Mouse (Mus musculus): ENCODE data around the gene Pld3. TPM values are rescaled to one million over a fixed set of nuclear protein-coding genes. Genes with fewer than 3 reads are reported as not detected.

Gene Pld3
- polyA plus RNA-seq, 1 experiment = 142 TPM

DNA sequence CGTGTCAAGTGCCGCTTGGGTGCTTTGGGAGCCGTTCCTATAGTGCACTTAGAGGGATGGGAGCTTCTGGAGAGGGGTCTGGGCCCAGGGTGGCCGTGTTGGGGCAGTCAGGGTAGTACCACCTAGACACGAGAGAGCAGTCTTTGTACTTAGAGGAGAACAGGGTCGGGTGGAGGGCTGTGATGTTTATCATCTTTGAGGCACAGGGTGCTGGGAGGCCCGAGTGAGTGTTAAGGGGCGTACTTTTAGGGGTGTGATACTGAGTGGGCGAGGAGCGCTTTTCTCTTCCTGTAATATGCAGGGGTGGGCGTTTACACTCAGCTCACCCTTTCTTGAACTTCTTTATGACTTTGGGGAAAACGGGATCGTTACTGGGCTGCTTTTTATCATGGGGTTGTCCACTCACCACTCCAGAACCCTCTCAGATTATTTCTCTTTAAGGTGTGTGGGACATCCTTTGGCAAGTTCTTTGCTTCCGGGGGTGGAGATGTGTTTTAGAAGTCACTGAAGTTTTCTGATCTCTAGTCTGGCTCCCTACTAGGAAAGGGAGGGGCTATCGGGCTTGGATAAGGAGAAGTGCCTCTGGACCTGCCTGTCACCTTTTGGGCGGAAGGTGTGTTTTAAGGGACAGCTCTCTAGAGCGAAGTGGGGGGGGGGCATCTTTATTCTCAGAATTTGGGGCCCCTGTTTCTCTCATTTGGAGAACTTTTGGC, 39.4 kb upstream of the Pld3 start:
- peak overlapping the region; percentile 95 for H3K27ac ChIP-seq (ENCODE audit: insufficient read depth, low read depth, low read length)

DNA sequence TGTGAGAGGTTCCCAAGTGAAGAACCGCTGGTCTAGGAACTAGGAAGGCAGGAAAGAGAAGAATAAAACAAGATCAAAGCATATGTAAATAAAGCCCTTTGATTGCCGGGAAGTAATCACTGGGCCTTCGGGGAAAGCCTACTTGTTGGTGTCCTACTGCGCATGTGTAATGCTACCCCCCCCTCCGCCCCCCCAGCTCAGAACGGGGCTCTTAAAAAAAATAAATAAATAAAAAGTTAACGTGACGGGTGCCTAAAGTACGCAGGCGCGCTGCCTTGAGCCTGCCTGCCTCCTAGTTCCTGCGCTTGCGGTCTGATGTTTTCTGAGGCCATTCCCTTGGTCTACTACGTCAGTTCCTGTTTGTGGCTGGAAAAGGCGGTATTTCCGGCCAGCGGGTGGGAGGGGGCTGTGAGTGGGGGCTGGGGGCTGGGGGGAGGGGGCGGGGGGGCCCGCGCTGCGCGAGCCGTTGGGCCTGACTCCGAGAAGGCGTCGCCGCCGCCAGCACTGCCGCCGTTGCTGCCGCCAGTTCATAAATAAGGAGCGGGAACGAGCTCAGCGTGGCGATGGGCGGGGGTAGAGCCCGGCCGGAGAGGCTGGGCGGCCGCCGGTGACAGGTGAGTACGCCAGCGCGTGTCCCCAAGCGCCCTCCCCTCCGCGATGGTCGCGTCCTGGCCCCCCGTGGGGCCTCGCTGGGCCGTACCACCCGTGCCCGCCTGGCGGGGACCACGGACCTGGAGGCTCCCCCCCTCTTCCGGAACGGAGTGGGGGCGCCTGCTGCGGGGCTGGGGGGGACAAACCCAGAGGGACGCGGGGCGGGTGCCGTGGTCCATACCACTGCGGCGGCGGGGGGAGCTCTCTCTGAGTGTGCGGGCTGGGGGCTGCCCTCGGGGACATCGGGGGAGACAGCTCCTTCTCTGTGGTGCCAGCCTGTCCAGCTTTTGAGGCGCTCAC, 38.5 kb upstream of the Pld3 start, which contains the start of gene Akt2:
Gene Akt2, plus strand, starts transcription at position 287 of the 951 bp plus-strand sequence.
- H3K4me1 ChIP-seq (ENCODE audit: control insufficient read depth, insufficient read depth, low read length) = peaks cover 8% of the 10 kb centered on the region; the same call in 1 of the 2 replicates
- H3K4me3 ChIP-seq (ENCODE audit: insufficient read depth, low read depth, low read length) = peak within 1 kb of the TSS; percentile 91
- peak within 1 kb of the TSS; percentile 95 for H3K27ac ChIP-seq (ENCODE audit: insufficient read depth, low read depth, low read length)
- peak; percentile 98 for DNase-seq
- H3K27me3 ChIP-seq (replicated peaks; ENCODE audit: control insufficient read depth, insufficient read depth, low read length) = no peaks in the 10 kb centered on the region
- TF ChIP-seq POLR2A (IDR thresholded peaks at IDR 0.05; ENCODE audit: low read depth, low read length) (no peak), CTCF (conservative IDR thresholded peaks at IDR 0.05; ENCODE audit: insufficient read depth, insufficient read length, low read depth, low read length) (no peak)
- WGBS = under 1% methylated on average over 69 of the region's 71 CpGs
- H3K36me3 ChIP-seq (ENCODE audit: control insufficient read depth, insufficient read depth, low read length) = no peaks in the 10 kb centered on the region

More for the DNA sequence above, 39.4 kb upstream of the Pld3 start:
- 2% methylated on average over 17 of the region's 17 CpGs for WGBS
- no peak for TF ChIP-seq POLR2A (IDR thresholded peaks at IDR 0.05; ENCODE audit: low read depth, low read length)
- no peak for TF ChIP-seq CTCF (conservative IDR thresholded peaks at IDR 0.05; ENCODE audit: insufficient read depth, insufficient read length, low read depth, low read length)
- Histone ChIP-seq H3K27me3 (replicated peaks; ENCODE audit: control insufficient read depth, insufficient read depth, low read length) (no peaks in the 10 kb centered on the region), H3K4me3 (ENCODE audit: insufficient read depth, low read depth, low read length) (peak overlapping the region; percentile 91), H3K36me3 (ENCODE audit: control insufficient read depth, insufficient read depth, low read length) (no peaks in the 10 kb centered on the region), H3K4me1 (ENCODE audit: control insufficient read depth, insufficient read depth, low read length) (peaks cover 14% of the 10 kb centered on the region)
- peak; percentile 75 for DNase-seq

DNA sequence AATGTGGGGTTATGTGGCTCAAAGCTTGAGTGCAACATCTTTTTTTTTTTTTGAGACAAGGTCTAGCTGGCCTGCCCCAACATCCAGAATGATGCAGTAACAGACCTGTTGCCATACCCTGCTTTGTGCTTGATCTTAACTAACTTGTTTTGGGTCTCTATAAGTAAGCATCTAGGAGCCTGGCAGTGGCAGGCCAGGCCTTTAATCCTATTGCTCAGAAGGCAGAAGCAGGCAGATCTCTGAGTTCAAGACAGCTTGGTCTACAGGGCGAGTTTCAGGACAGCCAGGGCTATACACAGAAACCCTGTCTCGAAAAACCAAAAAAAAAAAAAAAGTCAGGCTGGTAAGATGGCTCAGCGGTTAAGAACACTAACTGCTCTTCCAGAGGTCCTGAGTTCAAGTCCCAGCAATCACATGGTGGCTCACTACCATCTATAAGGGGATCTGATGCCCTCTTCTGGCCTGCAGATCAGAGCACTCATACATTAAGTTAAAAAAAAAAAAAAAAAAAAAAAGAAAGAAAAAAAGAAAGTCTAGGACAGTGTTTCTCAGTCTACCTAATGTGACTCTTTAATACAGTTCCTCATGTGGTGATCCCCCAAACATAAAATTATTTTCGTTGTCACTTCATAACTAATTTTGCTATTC, 37.7 kb upstream of the Pld3 start:
- Histone ChIP-seq H3K27ac (ENCODE audit: insufficient read depth, low read depth, low read length) (peak overlapping the region; percentile 75; the same call in 1 of the 2 replicates), H3K36me3 (ENCODE audit: control insufficient read depth, insufficient read depth, low read length) (no peaks in the 10 kb centered on the region), H3K4me3 (ENCODE audit: insufficient read depth, low read depth, low read length) (peak overlapping the region; percentile 30), H3K27me3 (replicated peaks; ENCODE audit: control insufficient read depth, insufficient read depth, low read length) (no peaks in the 10 kb centered on the region), H3K4me1 (ENCODE audit: control insufficient read depth, insufficient read depth, low read length) (peaks cover 5% of the 10 kb centered on the region; the same call in 1 of the 2 replicates)
- DNase-seq = peak; percentile 32
- TF ChIP-seq POLR2A (IDR thresholded peaks at IDR 0.05; ENCODE audit: low read depth, low read length) (no peak), CTCF (conservative IDR thresholded peaks at IDR 0.05; ENCODE audit: insufficient read depth, insufficient read length, low read depth, low read length) (0 out of 2 replicates have a peak, but pooled peaks have one; percentile 2)
- WGBS = 60% methylated on average over 4 of the region's 4 CpGs

DNA sequence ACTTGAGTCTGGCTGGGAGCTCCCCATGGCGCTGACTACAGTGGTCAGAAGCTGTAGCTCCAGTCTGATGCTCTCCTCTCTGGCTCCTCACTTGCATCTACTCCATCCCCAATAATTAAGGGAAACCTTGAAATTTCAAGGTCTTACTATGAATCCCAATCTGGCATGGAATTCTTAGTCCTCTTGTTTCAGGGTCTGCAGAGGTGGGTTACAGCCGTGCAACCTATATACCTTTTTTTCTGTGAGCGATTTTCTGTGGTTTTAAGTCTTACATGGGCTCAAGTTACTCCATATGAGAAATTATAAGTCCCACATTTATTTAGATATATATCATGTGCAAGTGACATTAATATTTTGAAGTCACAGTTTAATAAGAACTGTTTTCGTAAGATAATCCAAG, 37.1 kb upstream of the Pld3 start:
- TF ChIP-seq POLR2A (IDR thresholded peaks at IDR 0.05; ENCODE audit: low read depth, low read length) = no peak
- DNase-seq = no peak
- Histone ChIP-seq H3K4me1 (ENCODE audit: control insufficient read depth, insufficient read depth, low read length) (peaks cover 5% of the 10 kb centered on the region; the same call in 1 of the 2 replicates), H3K4me3 (ENCODE audit: insufficient read depth, low read depth, low read length) (no peak overlapping the region), H3K27ac (ENCODE audit: insufficient read depth, low read depth, low read length) (no peak overlapping the region), H3K36me3 (ENCODE audit: control insufficient read depth, insufficient read depth, low read length) (no peaks in the 10 kb centered on the region), H3K27me3 (replicated peaks; ENCODE audit: control insufficient read depth, insufficient read depth, low read length) (no peaks in the 10 kb centered on the region)
- 97% methylated on average over 4 of the region's 4 CpGs for WGBS

DNA sequence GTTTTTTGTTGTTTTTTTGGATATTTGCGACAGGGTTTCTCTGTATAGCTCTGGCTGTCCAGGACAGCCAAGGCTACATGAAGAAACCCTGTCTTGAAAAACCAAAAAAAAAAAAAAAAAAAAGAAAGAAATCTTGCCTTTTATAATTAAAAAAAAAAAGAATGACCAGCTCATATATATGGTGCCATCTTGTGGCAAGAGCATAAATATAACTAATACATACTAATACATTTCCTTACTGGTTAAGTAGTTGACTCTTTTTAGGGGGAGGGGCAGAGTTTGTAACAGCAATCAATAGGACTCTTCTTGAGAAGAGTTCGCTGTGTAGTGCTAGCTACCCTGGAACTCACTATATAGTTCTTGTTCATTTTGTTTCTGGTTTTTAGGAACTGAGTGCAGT, 34.7 kb upstream of the Pld3 start:
- WGBS = 84% methylated on average over 2 of the region's 2 CpGs
- H3K27me3 ChIP-seq (replicated peaks; ENCODE audit: control insufficient read depth, insufficient read depth, low read length) = no peaks in the 10 kb centered on the region
- no peak for TF ChIP-seq POLR2A (IDR thresholded peaks at IDR 0.05; ENCODE audit: low read depth, low read length)
- H3K4me3 ChIP-seq (ENCODE audit: insufficient read depth, low read depth, low read length) = no peak overlapping the region
- no peaks in the 10 kb centered on the region; the same call in 1 of the 2 replicates for H3K4me1 ChIP-seq (ENCODE audit: control insufficient read depth, insufficient read depth, low read length)
- no peak overlapping the region for H3K27ac ChIP-seq (ENCODE audit: insufficient read depth, low read depth, low read length)
- no peak for DNase-seq
- no peaks in the 10 kb centered on the region for H3K36me3 ChIP-seq (ENCODE audit: control insufficient read depth, insufficient read depth, low read length)

DNA sequence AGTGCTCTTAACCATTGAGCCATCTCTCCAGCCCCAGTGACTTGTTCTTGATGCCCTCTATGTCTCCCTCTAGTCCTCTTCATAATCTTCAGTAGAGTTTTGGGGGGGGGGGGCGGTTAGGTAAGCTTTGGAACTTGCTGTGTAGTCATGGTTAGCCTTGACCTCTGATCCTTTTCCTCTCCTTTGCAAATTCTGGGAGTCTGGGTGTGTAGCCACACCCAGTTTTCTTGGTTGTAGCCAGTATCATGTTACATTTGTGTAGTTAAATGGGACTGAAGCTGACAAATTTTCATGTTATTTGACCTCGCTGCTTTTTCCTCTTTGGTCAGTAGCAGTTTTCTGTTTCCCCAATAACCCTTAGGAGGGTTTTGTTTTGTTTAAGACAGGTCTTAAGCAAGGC, 33.8 kb upstream of the Pld3 start:
- no peak for TF ChIP-seq CTCF (conservative IDR thresholded peaks at IDR 0.05; ENCODE audit: insufficient read depth, insufficient read length, low read depth, low read length)
- no peak for TF ChIP-seq POLR2A (IDR thresholded peaks at IDR 0.05; ENCODE audit: low read depth, low read length)
- H3K36me3 ChIP-seq (ENCODE audit: control insufficient read depth, insufficient read depth, low read length) = no peaks in the 10 kb centered on the region
- H3K27ac ChIP-seq (ENCODE audit: insufficient read depth, low read depth, low read length) = no peak overlapping the region
- no peaks in the 10 kb centered on the region for H3K27me3 ChIP-seq (replicated peaks; ENCODE audit: control insufficient read depth, insufficient read depth, low read length)
- H3K4me3 ChIP-seq (ENCODE audit: insufficient read depth, low read depth, low read length) = no peak overlapping the region
- 78% methylated on average over 2 of the region's 2 CpGs for WGBS
- no peak for DNase-seq
- H3K4me1 ChIP-seq (ENCODE audit: control insufficient read depth, insufficient read depth, low read length) = no peaks in the 10 kb centered on the region; the same call in 1 of the 2 replicates

Measured in kidney, adult 2 months (tissue).